Mouse (Mus musculus) lung, adult 2 months (tissue): ENCODE data around the gene Slc38a4. TPM values are rescaled to one million over a fixed set of nuclear protein-coding genes. Genes with fewer than 3 reads are reported as not detected.

Experiments
- DNase-seq: peaks from one replicate; pipeline ENCODE4 v3.0.0; 2022
- H3K4me1 ChIP-seq: fragments of 200-500 bp; 2 replicates; pipeline ENCODE4 v1.6.1; 2011; ENCODE audit warnings: low read length; ENCODE audit not compliant: control insufficient read depth, insufficient read depth
- H3K4me3 ChIP-seq: fragments of 200-500 bp; replicated peaks from 2 replicates; pipeline ENCODE3; 2011; ENCODE audit warnings: low read depth, mild to moderate bottlenecking, control low read depth, low read length; ENCODE audit errors: extremely low read depth
- CTCF ChIP-seq: fragments of 200-500 bp; IDR thresholded peaks from 2 replicates; pipeline ENCODE4 v1.5.1; 2011; ENCODE audit warnings: mild to moderate bottlenecking, low read length, control low read depth; ENCODE audit not compliant: insufficient read depth
- POLR2A ChIP-seq: fragments of 200-500 bp; IDR thresholded peaks from 2 replicates; pipeline ENCODE4 v1.6.1; 2011; ENCODE audit warnings: low read depth, mild to moderate bottlenecking, control low read depth, low read length, borderline replicate concordance; ENCODE audit errors: extremely low read depth
- WGBS: fragments of 180-500 bp; shearing (Covaris S2); methylation state at CpG from one replicate; pipeline ENCODE4 v1.1.7; 2018; 5-methylcytosine and 5-hydroxymethylcytosine counted together
- polyA plus RNA-seq: library from polyadenylated mRNA; depleted of rRNA; stranded (reverse); fragments of >200 nt; gene quantifications from 2 replicates; pipeline ENCODE4 v1.2.3, GENCODE M21; 2012

The Slc38a4 gene
- polyA plus RNA-seq, 1 experiment = 6.7 TPM

GRCm38 (mm10) chr15:97003186-97003585 lies 52.6 kb downstream of the Slc38a4 start:
- 77% methylated on average over 6 of the region's 6 CpGs for WGBS

GRCm38 (mm10) chr15:97002752-97003151 lies 53.0 kb downstream of the Slc38a4 start:
- Histone ChIP-seq H3K4me1 (peaks cover 12% of the 10 kb centered on the region), H3K4me3 (no peak overlapping the region)
- TF ChIP-seq POLR2A = no peak
- TF ChIP-seq CTCF = no peak
- 83% methylated on average over 12 of the region's 12 CpGs for WGBS
- DNase-seq = no peak

More at GRCm38 (mm10) chr15:97003186-97003585, 52.6 kb downstream of the Slc38a4 start:
- DNase-seq = no peak
- peaks cover 12% of the 10 kb centered on the region for H3K4me1 ChIP-seq
- no peak overlapping the region for H3K4me3 ChIP-seq
- TF ChIP-seq CTCF (no peak), POLR2A (no peak)

- Histone ChIP-seq H3K4me3 (no peak overlapping the region), H3K4me1 (peaks cover 12% of the 10 kb centered on the region)
- WGBS = 77% methylated on average over 7 of the region's 7 CpGs
- TF ChIP-seq CTCF = no peak
- no peak for TF ChIP-seq POLR2A
- no peak for DNase-seq
These were observed 53.9 kb downstream of the Slc38a4 start for GRCm38 (mm10) chr15:97001886-97002285.

GRCm38 (mm10) chr15:97001416-97001815 lies 54.3 kb downstream of the Slc38a4 start:
- Histone ChIP-seq H3K4me1 (peaks cover 12% of the 10 kb centered on the region), H3K4me3 (no peak overlapping the region)
- TF ChIP-seq POLR2A (no peak), CTCF (no peak)
- WGBS = 62% methylated on average over 12 of the region's 12 CpGs
- DNase-seq = peak; percentile 15

GRCm38 (mm10) chr15:97000319-97001251 lies 55.2 kb downstream of the Slc38a4 start:
- 30% methylated on average over 17 of the region's 17 CpGs for WGBS
- peak; percentile 7 for DNase-seq
- TF ChIP-seq POLR2A (no peak), CTCF (no peak)
- peaks cover 12% of the 10 kb centered on the region for H3K4me1 ChIP-seq
- no peak overlapping the region for H3K4me3 ChIP-seq

GRCm38 (mm10) chr15:96999401-96999800 lies 56.4 kb downstream of the Slc38a4 start:
- Histone ChIP-seq H3K4me1 (peaks cover 12% of the 10 kb centered on the region), H3K4me3 (no peak overlapping the region)
- TF ChIP-seq POLR2A (no peak), CTCF (no peak)
- 87% methylated on average over 12 of the region's 12 CpGs for WGBS
- no peak for DNase-seq

- no peaks in the 10 kb centered on the region for H3K4me1 ChIP-seq
- 63% methylated on average over 8 of the region's 8 CpGs for WGBS
- H3K4me3 ChIP-seq = no peak overlapping the region
- TF ChIP-seq POLR2A (no peak), CTCF (no peak)
- DNase-seq = no peak
These were observed 70.1 kb downstream of the Slc38a4 start for GRCm38 (mm10) chr15:96985618-96986017.

GRCm38 (mm10) chr15:96983581-96984330 lies 72.0 kb downstream of the Slc38a4 start:
- TF ChIP-seq CTCF = no peak
- no peak for TF ChIP-seq POLR2A
- DNase-seq = no peak
- H3K4me1 ChIP-seq = no peaks in the 10 kb centered on the region
- WGBS = 63% methylated on average over 13 of the region's 13 CpGs
- no peak overlapping the region for H3K4me3 ChIP-seq

GRCm38 (mm10) chr15:96975125-96975524 lies 80.6 kb downstream of the Slc38a4 start:
- WGBS = 46% methylated on average over 9 of the region's 9 CpGs
- Histone ChIP-seq H3K4me3 (no peak overlapping the region), H3K4me1 (no peaks in the 10 kb centered on the region)
- no peak for DNase-seq
- TF ChIP-seq CTCF = no peak
- TF ChIP-seq POLR2A = no peak

- Histone ChIP-seq H3K4me3 (no peak overlapping the region), H3K4me1 (no peaks in the 10 kb centered on the region)
- TF ChIP-seq POLR2A (no peak), CTCF (no peak)
- DNase-seq = no peak
- 86% methylated on average over 5 of the region's 5 CpGs for WGBS
These were observed 81.6 kb downstream of the Slc38a4 start for GRCm38 (mm10) chr15:96974131-96974530.
